Mouse (Mus musculus): ENCODE measurements around the gene Lhpp. TPM values are rescaled to one million over a fixed set of nuclear protein-coding genes. Genes with fewer than 3 reads are reported as not detected.

Gene Lhpp
- polyA plus RNA-seq, 1 experiment from 2014 or later = 14.5 TPM

Other genes starting within 250 kb of the Lhpp start
- 115 and 123 TPM in 2 replicates for gene Oat, start 34.2 kb upstream of the Lhpp start, polyA plus RNA-seq (2015; fragmentation: Nextera tagmentation; extraction: Ambion mirVana)
- gene Nkx1-2, start 11.0 kb upstream of the Lhpp start, polyA plus RNA-seq (2015; fragmentation: Nextera tagmentation; extraction: Ambion mirVana) = 0.08 TPM in 1 of 2 replicates, not detected in the other
- 31.1 and 33.9 TPM in 2 replicates for gene Fam53b, start 203.2 kb downstream of the Lhpp start, polyA plus RNA-seq (2015; fragmentation: Nextera tagmentation; extraction: Ambion mirVana)
- gene Eef1akmt2, start 242.0 kb downstream of the Lhpp start, polyA plus RNA-seq (2015; fragmentation: Nextera tagmentation; extraction: Ambion mirVana) = 105 and 115 TPM in 2 replicates
- 42.5 and 43.5 TPM in 2 replicates for gene Abraxas2, start 248.6 kb downstream of the Lhpp start, polyA plus RNA-seq (2015; fragmentation: Nextera tagmentation; extraction: Ambion mirVana)

All from forebrain, embryonic 13.5 days (tissue).